In the genomic region with DNA sequence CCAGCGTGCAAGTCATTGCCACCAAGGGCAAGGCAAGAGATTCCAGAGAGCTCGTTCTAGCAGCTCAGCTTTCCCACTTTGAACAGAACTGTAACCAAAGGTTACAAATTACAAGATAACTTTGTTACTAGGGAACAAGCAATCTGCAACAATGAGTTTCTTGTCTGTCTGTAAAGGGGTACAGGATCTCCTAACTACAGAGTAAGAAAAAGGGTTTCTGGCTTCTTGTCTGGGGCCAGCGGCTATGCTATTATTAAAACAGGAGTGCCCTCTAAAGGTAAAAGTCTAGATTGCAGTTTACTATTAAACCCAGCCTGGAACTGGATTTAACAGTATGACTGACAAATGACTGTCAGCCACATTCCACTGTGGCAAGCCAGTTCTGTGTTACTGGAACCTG, we compare ENCODE assay signal across 8 mouse cellular contexts. TPM values are rescaled to one million over a fixed set of nuclear protein-coding genes. Genes with fewer than 3 reads are reported as not detected.
DNase-seq lines count a peak whose midpoint lies in the region; ATAC-seq and TF ChIP-seq lines count a peak whose summit lies in the region.

No protein-coding gene starts in this region.

- no peak overlapping the region for H3K4me2 ChIP-seq in heart, embryonic 12.5 days
- H3K4me2 ChIP-seq in hindbrain, postnatal 0 days (ENCODE audit: low read depth, low read length): no peak overlapping the region
- H3K4me2 ChIP-seq in neural tube, embryonic 13.5 days: no peak overlapping the region

- no peaks in the 10 kb centered on the region for H3K9me3 ChIP-seq in heart, embryonic 12.5 days (replicated peaks)
- no peaks in the 10 kb centered on the region for H3K9me3 ChIP-seq in hindbrain, postnatal 0 days (ENCODE audit: low read length)
- H3K9me3 ChIP-seq in neural tube, embryonic 13.5 days: no peaks in the 10 kb centered on the region

- H3K79me2 ChIP-seq in heart, adult 2 months (replicated peaks; ENCODE audit: control insufficient read depth, insufficient read depth, low read length): no peaks in the 10 kb centered on the region

- no peaks in the 10 kb centered on the region for H3K4me1 ChIP-seq in heart, adult 2 months (ENCODE audit: control insufficient read depth, insufficient read depth, low read length)
- no peaks in the 10 kb centered on the region; the same call in 1 of the 2 replicates for H3K4me1 ChIP-seq in heart, embryonic 12.5 days (replicated peaks)
- no peaks in the 10 kb centered on the region for H3K4me1 ChIP-seq in hindbrain, postnatal 0 days (ENCODE audit: insufficient read depth, low read length)
- no peaks in the 10 kb centered on the region for H3K4me1 ChIP-seq in neural tube, embryonic 13.5 days (replicated peaks)

- ATAC-seq in heart, embryonic 12.5 days (ENCODE audit: insufficient number of reproducible peaks, low FRiP score): no peak
- ATAC-seq in hindbrain, postnatal 0 days: peak; percentile 55; the same call in 1 of the 2 replicates
- peak; percentile 51; the same call in 1 of the 2 replicates for ATAC-seq in neural tube, embryonic 13.5 days (ENCODE audit: low read depth)
- ATAC-seq in megakaryocyte, adult 5-6 weeks (ENCODE audit: poor library complexity, severe bottlenecking): no peak

- H3K27me3 ChIP-seq in heart, adult 2 months (ENCODE audit: control insufficient read depth, insufficient read depth, low read length): no peaks in the 10 kb centered on the region
- no peaks in the 10 kb centered on the region for H3K27me3 ChIP-seq in heart, embryonic 12.5 days (replicated peaks)
- H3K27me3 ChIP-seq in hindbrain, postnatal 0 days (ENCODE audit: insufficient read depth, low read length): no peaks in the 10 kb centered on the region
- no peaks in the 10 kb centered on the region for H3K27me3 ChIP-seq in neural tube, embryonic 13.5 days

- no peak overlapping the region for H3K27ac ChIP-seq in heart, adult 2 months
- H3K27ac ChIP-seq in heart, embryonic 12.5 days (ENCODE audit: poor library complexity, severe bottlenecking): no peak overlapping the region
- no peak overlapping the region for H3K27ac ChIP-seq in hindbrain, postnatal 0 days
- H3K27ac ChIP-seq in neural tube, embryonic 13.5 days (replicated peaks): no peak overlapping the region

- no peak for TF ChIP-seq POLR2A in heart, adult 2 months (IDR thresholded peaks at IDR 0.05; ENCODE audit: insufficient read depth, low read depth, low read length)

- H3K36me3 ChIP-seq in heart, adult 2 months (ENCODE audit: control insufficient read depth, insufficient read depth, low read length): no peaks in the 10 kb centered on the region
- no peaks in the 10 kb centered on the region for H3K36me3 ChIP-seq in heart, embryonic 12.5 days
- H3K36me3 ChIP-seq in hindbrain, postnatal 0 days (ENCODE audit: insufficient read depth, low read length): no peaks in the 10 kb centered on the region
- no peaks in the 10 kb centered on the region for H3K36me3 ChIP-seq in neural tube, embryonic 13.5 days

- TF ChIP-seq CTCF in heart, adult 2 months (IDR thresholded peaks at IDR 0.05): peak; percentile 83
- TF ChIP-seq CTCF in hindbrain, postnatal 0 days (IDR thresholded peaks at IDR 0.05; ENCODE audit: low read depth): peak; percentile 78

- WGBS in heart, adult 2 months: 19% methylated on average over 3 of the region's 3 CpGs
- WGBS in heart, embryonic 12.5 days: 22% methylated on average over 3 of the region's 3 CpGs
- WGBS in hindbrain, postnatal 0 days: 27% methylated on average over 3 of the region's 3 CpGs
- WGBS in neural tube, embryonic 13.5 days: 34% methylated on average over 3 of the region's 3 CpGs

- H3K9ac ChIP-seq in heart, adult 2 months (ENCODE audit: low read depth, low read length): no peak overlapping the region
- no peak overlapping the region for H3K9ac ChIP-seq in heart, embryonic 12.5 days
- no peak overlapping the region for H3K9ac ChIP-seq in hindbrain, postnatal 0 days (replicated peaks; ENCODE audit: low read length)
- H3K9ac ChIP-seq in neural tube, embryonic 13.5 days: no peak overlapping the region

- no peak for TF ChIP-seq EP300 in heart, adult 2 months (IDR thresholded peaks at IDR 0.05; ENCODE audit: insufficient read depth, low read depth, low read length)

- intact Hi-C loops in heart, adult 2 months (cut with DNase I): loop anchor here (1.0 to 10.0 kb wide), 7 partner anchors 157 to 957 kb away; no protein-coding TSS in a partner anchor

- no peak overlapping the region for H3K4me3 ChIP-seq in heart, adult 2 months
- H3K4me3 ChIP-seq in heart, embryonic 12.5 days: no peak overlapping the region
- no peak overlapping the region for H3K4me3 ChIP-seq in hindbrain, postnatal 0 days (ENCODE audit: low read length)
- no peak overlapping the region for H3K4me3 ChIP-seq in neural tube, embryonic 13.5 days

- no peak for DNase-seq in heart, adult 2 months
- peak; percentile 60 for DNase-seq in A20 (ENCODE audit: low read depth, low spot score)
- DNase-seq in c-Kit-positive CD71-positive TER-119-negative erythroid progenitor cells, embryonic 14.5 days (ENCODE audit: low read depth): peak; percentile 36
- DNase-seq in hindbrain, postnatal 0 days (ENCODE audit: low spot score): peak; percentile 88
- no peak for DNase-seq in adrenal gland, postnatal 4 days (ENCODE audit: low spot score in 2 of 2)

RNA-seq across cellular contexts. Expression of gene Cdkn3, which starts 36.5 kb away (rescaled TPM):
- 1 to 10 TPM in 1 of 2 experiments, under 1 TPM in 1; 0.55 to 1.5 TPM for total RNA-seq in heart, adult 2 months (2021)
- 0.70 TPM in 1 of 2 replicates, not detected in the other for polyA plus RNA-seq in heart, adult 2 months (2012; rRNA removed)
- polyA plus RNA-seq in heart, embryonic 12.5 days (2016; fragmentation: Nextera tagmentation; extraction: Ambion mirVana): 48.8 and 51.8 TPM in 2 replicates
- 1.2 TPM in 1 of 2 replicates, not detected in the other for total RNA-seq in hindbrain, postnatal 0 days (2014; rRNA removed)
- polyA plus RNA-seq in hindbrain, postnatal 0 days (2015; fragmentation: Nextera tagmentation; extraction: Ambion mirVana): 10.8 and 11.2 TPM in 2 replicates
- 14.2 and 16.2 TPM in 2 replicates for polyA plus RNA-seq in neural tube, embryonic 13.5 days (2015; fragmentation: Nextera tagmentation; extraction: Ambion mirVana)
- total RNA-seq in megakaryocyte, adult 5-6 weeks (2015): 87.6 and 98.3 TPM in 2 replicates
- total RNA-seq in megakaryocyte, adult 5-6 weeks (2017): 83.9 and 94.2 TPM in 2 replicates
- 10 to 100 TPM; 13.5 to 17.2 TPM for total RNA-seq in adrenal gland, postnatal 4 days (2021)

Comparison
In these comparisons a context has a peak if more than half of its experiments do, and no peak if none do; other contexts are left out.
1. DNase-seq: peak in A20 (single experiment), c-Kit-positive CD71-positive TER-119-negative erythroid progenitor cells, embryonic 14.5 days (single experiment) and hindbrain, postnatal 0 days (single experiment); none in heart, adult 2 months (0 of 2) and adrenal gland, postnatal 4 days (0 of 2).
2. ATAC-seq: peak in hindbrain, postnatal 0 days (single experiment) and neural tube, embryonic 13.5 days (single experiment); none in heart, embryonic 12.5 days (single experiment) and megakaryocyte, adult 5-6 weeks (single experiment).
3. RNA of gene Cdkn3, which starts 36.5 kb away (total RNA-seq): 83.9 to 98.3 TPM in megakaryocyte, adult 5-6 weeks; 13.5 to 17.2 TPM in adrenal gland, postnatal 4 days, 0.55 to 1.5 TPM in heart, adult 2 months and 1.2 TPM in hindbrain, postnatal 0 days; every median in the first group is over 4 times any median in the second.